Mouse (Mus musculus): Measurements from ENCODE around the gene Arhgdia. TPM values are rescaled to one million over a fixed set of nuclear protein-coding genes. Genes with fewer than 3 reads are reported as not detected.
"Not testable (repeated sequence)": the region's sequence is repeated elsewhere in the genome, so short reads cannot be mapped to it uniquely, and the experiment has no call there.

Gene Arhgdia
- polyA plus RNA-seq, 1 experiment = 146 TPM

GRCm38 (mm10) chr11:120558843-120559242, 22.6 kb downstream of the Arhgdia start:
- H3K4me1 ChIP-seq (ENCODE audit: control insufficient read depth, insufficient read depth, insufficient read length, low read length); H3K27ac ChIP-seq (replicated peaks; ENCODE audit: low read depth, low read length); H3K4me3 ChIP-seq (ENCODE audit: insufficient read depth, low read depth, low read length): not testable (repeated sequence)

- Histone ChIP-seq H3K4me3 (ENCODE audit: insufficient read depth, low read depth, low read length) (no peak overlapping the region), H3K27ac (replicated peaks; ENCODE audit: low read depth, low read length) (no peak overlapping the region)
These were observed 26.2 kb downstream of the Arhgdia start for GRCm38 (mm10) chr11:120555260-120555659.

DNA sequence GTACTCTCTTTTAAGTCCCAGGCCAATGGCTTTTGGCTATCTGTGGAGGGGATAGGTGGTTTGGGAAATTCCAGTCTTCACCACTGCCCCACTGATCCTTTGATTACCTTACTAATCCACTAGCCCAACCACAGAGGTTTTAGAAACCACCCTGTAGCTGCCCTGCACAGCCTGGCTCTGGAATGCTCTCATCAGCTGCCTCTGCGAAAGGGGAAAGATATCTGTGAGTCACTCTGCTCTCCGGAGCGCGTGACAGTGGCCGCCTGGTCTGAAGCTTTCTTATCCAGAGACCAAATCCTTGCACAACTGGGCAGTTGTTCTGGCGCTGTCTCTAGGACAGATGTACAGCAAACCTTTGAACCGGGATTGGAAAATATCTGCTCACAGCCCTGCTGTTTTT, 26.6 kb downstream of the Arhgdia start:
- no peak overlapping the region for H3K27ac ChIP-seq (replicated peaks; ENCODE audit: low read depth, low read length)
- H3K4me3 ChIP-seq (ENCODE audit: insufficient read depth, low read depth, low read length) = no peak overlapping the region

More at GRCm38 (mm10) chr11:120555260-120555659, 26.2 kb downstream of the Arhgdia start:
- peaks cover under 1% of the 10 kb centered on the region; the same call in 1 of the 2 replicates for H3K4me1 ChIP-seq (ENCODE audit: control insufficient read depth, insufficient read depth, insufficient read length, low read length)

DNA sequence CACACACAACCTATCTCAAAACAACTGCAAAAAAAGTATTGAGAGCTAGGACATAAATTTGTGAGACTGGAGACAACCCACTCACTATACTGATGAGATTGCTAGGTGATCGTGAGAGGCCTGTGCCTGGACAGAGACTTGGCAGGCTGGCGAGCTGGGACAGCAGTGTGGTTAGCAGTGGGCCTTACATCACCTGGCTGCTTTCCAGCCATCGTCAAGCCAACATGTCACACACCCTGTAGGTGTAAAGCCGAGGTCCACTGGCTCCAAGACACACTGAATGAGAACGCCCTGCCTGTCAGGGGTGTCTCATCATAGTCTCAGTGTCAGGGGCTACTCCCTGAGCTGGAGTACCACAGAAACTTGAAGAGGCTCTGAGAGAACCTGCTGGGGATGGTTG, 28.7 kb downstream of the Arhgdia start:
- no peak overlapping the region for H3K27ac ChIP-seq (replicated peaks; ENCODE audit: low read depth, low read length)
- no peak overlapping the region for H3K4me3 ChIP-seq (ENCODE audit: insufficient read depth, low read depth, low read length)
- peaks cover 6% of the 10 kb centered on the region; the same call in 1 of the 2 replicates for H3K4me1 ChIP-seq (ENCODE audit: control insufficient read depth, insufficient read depth, insufficient read length, low read length)

More for the DNA sequence above, 26.6 kb downstream of the Arhgdia start:
- H3K4me1 ChIP-seq (ENCODE audit: control insufficient read depth, insufficient read depth, insufficient read length, low read length) = peaks cover 4% of the 10 kb centered on the region; the same call in 1 of the 2 replicates

DNA sequence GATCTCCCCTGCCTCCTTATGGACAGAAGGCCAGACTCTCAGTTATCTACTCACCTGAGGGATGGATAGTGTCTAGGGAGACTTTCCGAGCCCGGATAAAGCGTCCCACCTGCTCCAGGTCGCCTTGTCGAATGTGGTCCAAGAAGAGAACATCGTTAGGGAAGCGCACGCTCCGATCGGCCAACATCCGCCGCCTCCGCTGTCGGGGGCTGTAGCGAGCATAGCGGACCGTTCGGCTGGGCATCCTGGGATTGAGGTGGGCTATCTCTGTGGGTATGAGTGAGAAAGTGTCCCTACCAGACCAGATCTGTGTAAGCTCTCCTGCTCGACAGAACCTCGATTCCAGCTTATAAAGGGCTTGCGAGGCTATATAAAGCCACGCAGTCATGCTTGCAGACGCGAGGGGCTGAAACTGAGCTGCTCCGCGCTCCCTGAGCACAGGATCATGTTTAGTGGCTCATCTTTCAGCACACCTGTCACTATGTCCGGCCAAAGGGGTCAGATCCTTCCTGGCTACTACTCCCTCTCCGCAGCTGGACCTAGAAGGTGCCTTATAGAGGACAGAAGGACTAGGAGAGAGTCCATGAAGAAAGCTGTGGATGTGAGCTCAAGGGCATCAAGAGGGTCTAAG, 30.5 kb downstream of the Arhgdia start, which contains the start of gene Ppp1r27:
Gene Ppp1r27 (minus strand): TSS at position 323 of the 631 bp plus-strand sequence.
- Histone ChIP-seq H3K4me1 (ENCODE audit: control insufficient read depth, insufficient read depth, insufficient read length, low read length) (peaks cover 6% of the 10 kb centered on the region; the same call in 1 of the 2 replicates), H3K4me3 (ENCODE audit: insufficient read depth, low read depth, low read length) (peak within 1 kb of the TSS; percentile 69), H3K27ac (replicated peaks; ENCODE audit: low read depth, low read length) (peak within 1 kb of the TSS; percentile 75)

DNA sequence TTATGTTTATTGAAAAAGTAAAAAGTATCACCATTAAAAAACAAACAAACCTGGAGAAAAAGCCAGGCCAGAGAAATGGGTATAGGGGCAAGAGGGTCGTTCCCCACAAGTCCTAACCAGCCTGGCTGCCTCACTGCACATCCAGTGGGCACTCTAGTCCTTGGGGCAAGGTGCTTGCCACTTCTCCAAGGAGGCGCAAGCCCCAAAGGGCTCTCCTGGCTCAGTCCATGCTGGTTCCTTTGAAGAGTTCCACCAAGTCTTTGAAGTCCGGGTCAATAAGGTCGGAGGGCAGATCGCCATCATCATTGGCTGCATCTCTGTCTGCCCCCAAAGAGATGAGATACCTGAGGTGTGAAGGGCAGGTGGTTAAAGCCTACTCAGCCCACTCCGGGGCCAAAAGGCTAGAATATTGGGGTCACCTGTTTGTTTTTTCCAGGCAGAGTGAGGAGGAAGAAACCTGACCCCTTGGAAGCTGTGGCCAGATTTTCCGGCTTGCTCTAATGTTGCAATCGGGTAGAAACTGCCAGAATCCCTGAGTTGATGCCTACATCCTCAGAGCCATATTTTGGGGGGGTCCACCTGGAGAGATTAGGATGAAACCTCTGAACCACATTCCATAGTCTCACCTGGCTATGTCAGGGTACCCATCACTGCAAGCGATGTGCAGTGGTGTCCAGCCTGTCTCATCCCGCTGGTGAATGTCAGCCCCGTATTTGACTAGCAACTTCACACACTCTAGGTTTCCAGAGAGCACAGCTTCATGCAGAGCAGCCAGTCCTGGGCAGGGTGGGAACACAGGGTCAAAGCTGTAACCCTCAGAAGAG, 31.2 kb downstream of the Arhgdia start:
- H3K4me3 ChIP-seq (ENCODE audit: insufficient read depth, low read depth, low read length) = peak overlapping the region; percentile 69
- H3K4me1 ChIP-seq (ENCODE audit: control insufficient read depth, insufficient read depth, insufficient read length, low read length) = peaks cover 6% of the 10 kb centered on the region; the same call in 1 of the 2 replicates
- H3K27ac ChIP-seq (replicated peaks; ENCODE audit: low read depth, low read length) = peak overlapping the region; percentile 75

DNA sequence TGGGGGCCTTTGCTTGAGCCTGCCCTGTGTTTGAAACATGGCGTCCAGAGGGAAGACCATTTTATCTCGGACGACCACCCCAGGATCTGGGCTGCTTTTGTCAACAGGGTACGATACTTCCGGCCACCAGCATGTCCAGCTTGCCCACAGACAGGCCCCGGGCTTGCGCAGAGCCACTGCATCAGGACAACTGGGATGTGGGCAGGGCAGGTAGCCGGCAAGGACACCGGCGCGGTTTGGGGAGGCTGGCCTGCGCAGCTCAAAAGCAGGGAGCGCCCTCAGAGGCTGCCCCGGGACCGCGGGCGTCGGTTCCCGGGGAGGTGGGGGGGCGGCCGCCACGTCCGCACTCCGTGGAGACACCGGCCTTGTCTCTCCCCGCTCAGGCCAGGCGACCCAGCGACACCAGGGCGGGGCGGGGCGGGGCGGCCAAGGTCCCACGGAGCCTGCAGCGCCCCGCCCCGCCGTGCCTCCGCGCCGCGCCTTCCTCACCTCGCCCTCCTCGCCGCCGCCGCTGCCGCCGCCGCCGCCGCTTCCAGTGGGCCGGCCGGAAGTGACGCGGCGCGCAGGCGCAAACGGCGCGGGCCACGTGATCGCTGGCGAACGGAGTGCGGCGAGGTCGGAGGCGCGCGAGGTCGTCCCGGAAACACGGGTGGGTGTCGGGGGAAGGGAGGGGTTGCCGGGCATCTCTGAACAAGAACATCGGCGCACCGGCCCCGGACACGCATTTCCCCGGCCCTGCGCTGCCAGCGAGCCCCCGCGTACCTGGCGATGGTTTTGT, 32.1 kb downstream of the Arhgdia start, which contains the start of gene Mcrip1:
Gene Mcrip1 (minus strand): TSS at position 560 of the 778 bp plus-strand sequence.
- peak within 1 kb of the TSS; percentile 75 for H3K27ac ChIP-seq (replicated peaks; ENCODE audit: low read depth, low read length)
- peaks cover 6% of the 10 kb centered on the region; the same call in 1 of the 2 replicates for H3K4me1 ChIP-seq (ENCODE audit: control insufficient read depth, insufficient read depth, insufficient read length, low read length)
- peak within 1 kb of the TSS; percentile 77 for H3K4me3 ChIP-seq (ENCODE audit: insufficient read depth, low read depth, low read length)

GRCm38 (mm10) chr11:120548786-120549167, 32.6 kb downstream of the Arhgdia start:
- peak overlapping the region; percentile 65 for H3K27ac ChIP-seq (replicated peaks; ENCODE audit: low read depth, low read length)
- H3K4me3 ChIP-seq (ENCODE audit: insufficient read depth, low read depth, low read length) = peak overlapping the region; percentile 77
- peaks cover 6% of the 10 kb centered on the region; the same call in 1 of the 2 replicates for H3K4me1 ChIP-seq (ENCODE audit: control insufficient read depth, insufficient read depth, insufficient read length, low read length)

DNA sequence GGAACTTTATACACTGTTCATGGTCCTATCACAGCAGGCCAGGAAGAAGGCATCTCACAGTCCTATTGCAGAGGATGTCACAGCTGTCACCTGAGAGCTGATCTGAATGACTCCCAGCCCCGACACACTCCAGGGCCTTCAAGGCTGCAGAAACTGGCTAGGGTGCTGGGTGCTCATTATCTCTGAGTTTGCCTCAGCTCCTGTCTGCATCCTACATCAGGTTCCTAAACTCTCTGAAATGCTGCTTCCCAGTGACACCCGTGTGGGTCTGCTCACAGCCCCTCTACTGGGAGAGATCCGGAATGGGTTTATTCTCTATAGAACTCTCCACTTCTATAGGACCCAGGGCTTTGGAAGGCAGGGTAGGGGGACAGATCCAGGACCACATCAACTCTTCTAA, 33.2 kb downstream of the Arhgdia start:
- Histone ChIP-seq H3K4me1 (ENCODE audit: control insufficient read depth, insufficient read depth, insufficient read length, low read length) (peaks cover 6% of the 10 kb centered on the region; the same call in 1 of the 2 replicates), H3K27ac (replicated peaks; ENCODE audit: low read depth, low read length) (no peak overlapping the region), H3K4me3 (ENCODE audit: insufficient read depth, low read depth, low read length) (peak overlapping the region; percentile 77)

DNA sequence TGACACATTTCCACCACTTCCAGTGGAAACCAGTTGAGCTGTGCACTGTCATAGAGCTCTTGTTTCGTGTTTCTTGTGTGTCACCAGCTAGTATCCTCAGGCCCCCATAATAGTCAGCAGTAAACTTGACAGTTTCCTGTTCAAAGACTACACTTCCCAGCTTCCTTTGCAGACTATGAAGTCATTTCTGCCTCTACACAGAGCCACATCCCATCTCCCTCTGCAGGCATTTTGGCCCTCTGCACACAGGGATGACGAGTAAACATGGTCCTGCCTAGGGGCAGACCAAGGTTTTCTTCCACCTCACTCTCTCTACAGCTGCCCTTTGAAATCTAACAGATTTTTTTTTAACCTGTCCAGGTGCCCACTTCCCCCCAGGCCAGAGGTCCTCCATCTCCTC, 34.0 kb downstream of the Arhgdia start:
- H3K4me1 ChIP-seq (ENCODE audit: control insufficient read depth, insufficient read depth, insufficient read length, low read length) = peaks cover 6% of the 10 kb centered on the region; the same call in 1 of the 2 replicates
- no peak overlapping the region for H3K27ac ChIP-seq (replicated peaks; ENCODE audit: low read depth, low read length)
- H3K4me3 ChIP-seq (ENCODE audit: insufficient read depth, low read depth, low read length) = no peak overlapping the region

DNA sequence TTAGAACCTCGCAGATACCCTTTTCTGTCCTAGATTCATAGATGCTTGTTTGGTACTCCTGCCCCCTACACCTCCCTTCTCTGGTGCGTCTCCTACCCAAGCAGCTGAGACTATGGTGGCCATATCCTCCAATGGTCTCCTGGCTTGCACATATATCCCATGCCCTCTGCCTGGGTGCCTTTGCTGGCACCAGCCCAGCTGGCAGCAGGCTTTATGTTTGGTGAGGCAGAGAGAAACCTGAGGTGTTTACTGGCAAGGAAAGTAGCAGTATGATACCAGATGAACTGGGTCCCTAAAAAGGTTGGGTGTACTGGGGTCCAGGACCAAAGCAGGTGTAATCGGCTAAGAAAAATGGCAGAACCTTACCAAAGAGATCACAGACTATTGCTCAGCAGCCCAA, 35.5 kb downstream of the Arhgdia start:
- no peak overlapping the region for H3K27ac ChIP-seq (replicated peaks; ENCODE audit: low read depth, low read length)
- H3K4me1 ChIP-seq (ENCODE audit: control insufficient read depth, insufficient read depth, insufficient read length, low read length) = peaks cover 9% of the 10 kb centered on the region; the same call in 1 of the 2 replicates
- no peak overlapping the region for H3K4me3 ChIP-seq (ENCODE audit: insufficient read depth, low read depth, low read length)

- Histone ChIP-seq H3K27ac (replicated peaks; ENCODE audit: low read depth, low read length) (no peak overlapping the region), H3K4me1 (ENCODE audit: control insufficient read depth, insufficient read depth, insufficient read length, low read length) (0 out of 2 replicates have a peak, but pooled peaks cover 3% of the 10 kb centered on the region), H3K4me3 (ENCODE audit: insufficient read depth, low read depth, low read length) (no peak overlapping the region)
These were observed 39.0 kb downstream of the Arhgdia start for GRCm38 (mm10) chr11:120542376-120542775.

DNA sequence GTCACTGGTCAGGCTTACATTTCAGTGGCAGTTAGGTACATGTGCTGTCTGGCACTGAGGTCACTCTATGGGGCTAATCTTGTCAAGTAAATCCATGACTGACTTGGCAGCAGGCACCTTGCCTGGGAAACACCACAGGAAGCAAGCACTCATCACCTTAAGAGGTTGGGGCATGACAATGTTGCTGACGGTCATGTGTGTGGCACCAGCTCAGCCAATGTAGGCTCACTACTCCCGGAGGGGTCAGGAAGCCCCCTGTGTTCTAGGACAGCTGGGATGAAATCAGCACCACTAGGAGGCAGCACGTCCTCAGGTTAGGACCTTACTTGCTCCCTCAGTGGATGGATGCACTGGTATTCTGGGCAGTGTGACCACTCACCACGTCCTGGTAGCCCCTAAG, 39.5 kb downstream of the Arhgdia start:
- Histone ChIP-seq H3K4me3 (ENCODE audit: insufficient read depth, low read depth, low read length) (no peak overlapping the region), H3K27ac (replicated peaks; ENCODE audit: low read depth, low read length) (no peak overlapping the region), H3K4me1 (ENCODE audit: control insufficient read depth, insufficient read depth, insufficient read length, low read length) (0 out of 2 replicates have a peak, but pooled peaks cover 3% of the 10 kb centered on the region)

GRCm38 (mm10) chr11:120539285-120540014, 42.0 kb downstream of the Arhgdia start:
- no peak overlapping the region for H3K27ac ChIP-seq (replicated peaks; ENCODE audit: low read depth, low read length)
- H3K4me1 ChIP-seq (ENCODE audit: control insufficient read depth, insufficient read depth, insufficient read length, low read length) = 0 out of 2 replicates have a peak, but pooled peaks cover 3% of the 10 kb centered on the region
- H3K4me3 ChIP-seq (ENCODE audit: insufficient read depth, low read depth, low read length) = no peak overlapping the region

Data from brown adipose tissue, adult 24 weeks (tissue).